Mouse (Mus musculus): ENCODE results near the gene Fam118b. TPM values are rescaled to one million over a fixed set of nuclear protein-coding genes. Genes with fewer than 3 reads are reported as not detected.

The Fam118b gene
- total and polyA plus RNA-seq, 3 experiments: 23.4 to 30.9 TPM; not detected in 1

DNA sequence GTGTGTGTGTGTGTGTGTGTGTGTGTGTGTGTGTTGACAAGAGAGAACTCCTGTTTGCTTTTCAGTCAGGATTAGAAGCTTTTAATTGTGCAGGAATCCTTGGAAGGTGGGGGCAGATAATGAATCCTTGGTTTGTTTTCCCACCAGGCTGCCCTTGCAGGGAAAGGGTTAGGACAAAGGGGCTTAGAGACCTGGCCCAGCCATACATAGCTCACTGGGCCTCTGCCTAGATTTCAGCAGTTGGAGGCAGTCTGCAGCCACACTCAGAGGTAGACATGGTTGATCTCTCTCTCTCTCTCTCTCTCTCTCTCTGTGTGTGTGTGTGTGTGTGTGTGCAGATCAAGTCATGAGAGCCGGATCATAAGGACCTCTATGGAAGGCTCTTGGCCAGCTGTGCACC, 46.6 kb upstream of the Fam118b start:
- TF ChIP-seq ETS1 (IDR thresholded peaks at IDR 0.05; ENCODE audit: low read depth, low read length): no peak
- no peak for TF ChIP-seq CTCF (IDR thresholded peaks at IDR 0.05 in 2 of 3, conservative IDR thresholded peaks at IDR 0.05 in 1 of 3; ENCODE audit: control insufficient read depth in 1 of 3, insufficient read depth in 1 of 3, low read depth in 2 of 3, low read length in 3 of 3, poor library complexity in 1 of 3, severe bottlenecking in 1 of 3)
- no peak for TF ChIP-seq TAL1 (IDR thresholded peaks at IDR 0.05; ENCODE audit: low read length)
- no peak for TF ChIP-seq MYB (IDR thresholded peaks at IDR 0.05; ENCODE audit: low read depth, low read length)
- TF ChIP-seq E2F4 (IDR thresholded peaks at IDR 0.05; ENCODE audit: borderline replicate concordance, low read depth, low read length): no peak
- no peak for TF ChIP-seq ZNF384 (IDR thresholded peaks at IDR 0.05; ENCODE audit: low read depth, low read length)
- TF ChIP-seq CHD1 (IDR thresholded peaks at IDR 0.05; ENCODE audit: low read depth, low read length): no peak
- TF ChIP-seq EP300 (IDR thresholded peaks at IDR 0.05; ENCODE audit: low read depth in 1 of 2, low read length in 2 of 2): no peak
- TF ChIP-seq NRF1 (IDR thresholded peaks at IDR 0.05; ENCODE audit: insufficient read depth, low read depth, low read length, poor library complexity, severe bottlenecking): no peak
- no peak for TF ChIP-seq SMC3 (IDR thresholded peaks at IDR 0.05; ENCODE audit: low read depth, low read length)
- no peak for TF ChIP-seq POLR2AphosphoS2 (IDR thresholded peaks at IDR 0.05; ENCODE audit: low read length)
- Histone ChIP-seq H3K27me3 (ENCODE audit: control insufficient read depth in 1 of 2, insufficient read depth in 2 of 2, low read length in 2 of 2) (no peaks in the 10 kb centered on the region), H3K4me1 (ENCODE audit: control insufficient read depth in 1 of 2, insufficient read depth in 2 of 2, low read length in 2 of 2) (no peaks in the 10 kb centered on the region), H3K79me2 (ENCODE audit: control insufficient read depth, insufficient read depth, low read length, poor library complexity) (no peaks in the 10 kb centered on the region), H3K27ac (ENCODE audit: control insufficient read depth, low read depth, low read length) (no peak overlapping the region), H3K9me3 (replicated peaks; ENCODE audit: insufficient read depth, low read length) (no peaks in the 10 kb centered on the region), H3K4me3 (ENCODE audit: control insufficient read depth in 1 of 2, insufficient read depth in 1 of 2, low read depth in 2 of 2, low read length in 2 of 2) (no peak overlapping the region), H3K36me3 (ENCODE audit: control insufficient read depth in 1 of 2, insufficient read depth in 2 of 2, low read length in 2 of 2) (no peaks in the 10 kb centered on the region), H3K9ac (ENCODE audit: control insufficient read depth, low read depth, low read length, poor library complexity, severe bottlenecking) (no peak overlapping the region)
- DNase-seq (ENCODE audit: low read depth, low spot score): no peak

DNA sequence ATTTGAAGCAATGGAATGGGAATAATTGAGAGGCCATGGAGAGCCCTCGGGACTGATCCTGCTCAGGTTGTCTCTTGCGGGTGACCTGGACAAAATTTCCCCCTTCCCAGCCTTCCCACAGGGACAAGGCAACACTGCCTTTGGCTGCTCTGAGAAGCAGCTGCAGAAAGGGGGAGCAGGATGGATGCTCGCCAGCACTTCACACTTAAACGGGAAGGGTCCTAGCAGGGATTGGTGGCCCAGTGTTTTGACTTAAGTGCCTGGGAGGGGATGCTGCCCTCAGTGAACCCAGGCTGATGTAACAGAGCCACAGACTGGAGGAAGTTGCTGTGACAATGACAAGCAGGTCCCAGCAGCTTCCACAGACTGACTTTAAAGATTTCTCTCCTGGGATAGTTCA, 46.0 kb upstream of the Fam118b start:
- Histone ChIP-seq H3K4me1 (ENCODE audit: control insufficient read depth in 1 of 2, insufficient read depth in 2 of 2, low read length in 2 of 2) (no peaks in the 10 kb centered on the region), H3K27ac (ENCODE audit: control insufficient read depth, low read depth, low read length) (no peak overlapping the region), H3K36me3 (ENCODE audit: control insufficient read depth in 1 of 2, insufficient read depth in 2 of 2, low read length in 2 of 2) (no peaks in the 10 kb centered on the region), H3K9ac (ENCODE audit: control insufficient read depth, low read depth, low read length, poor library complexity, severe bottlenecking) (no peak overlapping the region), H3K79me2 (ENCODE audit: control insufficient read depth, insufficient read depth, low read length, poor library complexity) (no peaks in the 10 kb centered on the region), H3K27me3 (ENCODE audit: control insufficient read depth in 1 of 2, insufficient read depth in 2 of 2, low read length in 2 of 2) (no peaks in the 10 kb centered on the region), H3K9me3 (replicated peaks; ENCODE audit: insufficient read depth, low read length) (no peaks in the 10 kb centered on the region), H3K4me3 (ENCODE audit: control insufficient read depth in 1 of 2, insufficient read depth in 1 of 2, low read depth in 2 of 2, low read length in 2 of 2) (no peak overlapping the region)
- DNase-seq (ENCODE audit: low read depth, low spot score): no peak
- TF ChIP-seq NELFE (IDR thresholded peaks at IDR 0.05; ENCODE audit: low read depth, low read length) (no peak), USF2 (IDR thresholded peaks at IDR 0.05; ENCODE audit: borderline replicate concordance in 1 of 2, insufficient read depth in 1 of 2, low read depth in 1 of 2, low read length in 2 of 2) (no peak), JUND (IDR thresholded peaks at IDR 0.05; ENCODE audit: low read depth, low read length) (no peak), ZC3H11A (IDR thresholded peaks at IDR 0.05; ENCODE audit: low read depth, low read length) (no peak)

DNA sequence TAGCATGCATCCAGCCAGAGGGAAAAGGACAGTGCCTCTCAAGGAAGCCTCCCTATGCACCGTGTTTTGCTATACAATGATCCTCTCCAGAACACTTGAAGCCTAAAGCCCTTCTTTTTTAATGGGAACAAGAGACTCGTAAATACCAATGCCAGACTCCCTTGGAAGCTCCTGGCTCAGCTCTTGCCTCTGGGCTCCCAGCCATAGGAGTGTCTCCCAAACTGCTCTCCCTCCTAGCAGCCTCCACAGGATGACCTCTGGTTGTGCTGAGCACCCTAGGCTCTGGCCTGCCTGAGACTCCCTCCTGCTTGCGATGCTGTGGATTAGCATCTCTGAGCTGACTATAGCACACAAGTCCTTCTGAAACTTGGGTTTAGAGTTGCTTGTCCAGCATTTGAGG, 44.9 kb upstream of the Fam118b start:
- no peak overlapping the region for H3K9ac ChIP-seq (ENCODE audit: control insufficient read depth, low read depth, low read length, poor library complexity, severe bottlenecking)

More for the DNA sequence above, 44.9 kb upstream of the Fam118b start:
- no peak overlapping the region for H3K27ac ChIP-seq (ENCODE audit: control insufficient read depth, low read depth, low read length)
- no peaks in the 10 kb centered on the region for H3K27me3 ChIP-seq (ENCODE audit: control insufficient read depth in 1 of 2, insufficient read depth in 2 of 2, low read length in 2 of 2)
- no peak for DNase-seq (ENCODE audit: low read depth, low spot score)
- no peaks in the 10 kb centered on the region for H3K36me3 ChIP-seq (ENCODE audit: control insufficient read depth in 1 of 2, insufficient read depth in 2 of 2, low read length in 2 of 2)
- no peak overlapping the region for H3K4me3 ChIP-seq (ENCODE audit: control insufficient read depth in 1 of 2, insufficient read depth in 1 of 2, low read depth in 2 of 2, low read length in 2 of 2)
- no peaks in the 10 kb centered on the region for H3K79me2 ChIP-seq (ENCODE audit: control insufficient read depth, insufficient read depth, low read length, poor library complexity)
- H3K4me1 ChIP-seq (ENCODE audit: control insufficient read depth in 1 of 2, insufficient read depth in 2 of 2, low read length in 2 of 2): no peaks in the 10 kb centered on the region
- no peak for TF ChIP-seq KAT2A (conservative IDR thresholded peaks at IDR 0.05; ENCODE audit: low read depth, low read length)
- TF ChIP-seq ZNF384 (IDR thresholded peaks at IDR 0.05; ENCODE audit: low read depth, low read length): no peak
- no peaks in the 10 kb centered on the region for H3K9me3 ChIP-seq (replicated peaks; ENCODE audit: insufficient read depth, low read length)
